Mouse (Mus musculus) skeletal muscle tissue, adult 2 months (tissue): Measurements from ENCODE around the gene Ppil6.

Experiments used
- DNase-seq: peaks from one replicate; pipeline ENCODE4 v3.0.0-alpha.2; 2012; ENCODE audit warnings: low read depth, low spot score

Ppil6 gene

GRCm38 (mm10) chr10:41525696-41526095 is 35.5 kb downstream of the Ppil6 start:
- no peak for DNase-seq

- no peak for DNase-seq
These were observed 39.7 kb downstream of the Ppil6 start for GRCm38 (mm10) chr10:41529972-41530371.

GRCm38 (mm10) chr10:41535991-41536390 is 45.8 kb downstream of the Ppil6 start:
- DNase-seq, result no peak

GRCm38 (mm10) chr10:41536714-41537113 is 46.5 kb downstream of the Ppil6 start:
- no peak for DNase-seq

- DNase-seq, result no peak
These were observed 47.2 kb downstream of the Ppil6 start for GRCm38 (mm10) chr10:41537226-41537982.

- DNase-seq, result no peak
These were observed 47.7 kb downstream of the Ppil6 start for GRCm38 (mm10) chr10:41537983-41538330.

GRCm38 (mm10) chr10:41538986-41539385 is 48.7 kb downstream of the Ppil6 start:
- no peak for DNase-seq

GRCm38 (mm10) chr10:41542057-41542456 is 51.8 kb downstream of the Ppil6 start:
- no peak for DNase-seq

GRCm38 (mm10) chr10:41543439-41543838 is 53.2 kb downstream of the Ppil6 start:
- DNase-seq, result no peak

GRCm38 (mm10) chr10:41543844-41544243 is 53.6 kb downstream of the Ppil6 start:
- DNase-seq, result no peak

GRCm38 (mm10) chr10:41544481-41545190 is 54.4 kb downstream of the Ppil6 start:
- DNase-seq, result no peak

GRCm38 (mm10) chr10:41545224-41545755 is 55.1 kb downstream of the Ppil6 start:
- no peak for DNase-seq

GRCm38 (mm10) chr10:41546396-41547165 is 56.3 kb downstream of the Ppil6 start:
- DNase-seq, result no peak

- DNase-seq, result peak; percentile 59
These were observed 60.5 kb downstream of the Ppil6 start for GRCm38 (mm10) chr10:41550711-41551110.

GRCm38 (mm10) chr10:41552319-41552718 is 62.1 kb downstream of the Ppil6 start:
- no peak for DNase-seq

- peak; percentile 66 for DNase-seq
These were observed 62.8 kb downstream of the Ppil6 start for GRCm38 (mm10) chr10:41552847-41553589.

GRCm38 (mm10) chr10:41553711-41554110 is 63.5 kb downstream of the Ppil6 start:
- DNase-seq, result no peak

- no peak for DNase-seq
These were observed 64.8 kb downstream of the Ppil6 start for GRCm38 (mm10) chr10:41555081-41555480.

- no peak for DNase-seq
These were observed 68.2 kb downstream of the Ppil6 start for GRCm38 (mm10) chr10:41558401-41558800.

GRCm38 (mm10) chr10:41561701-41562395 is 71.6 kb downstream of the Ppil6 start:
- no peak for DNase-seq
